Mouse (Mus musculus): ENCODE data around the gene Defb30. TPM values are rescaled to one million over a fixed set of nuclear protein-coding genes. Genes with fewer than 3 reads are reported as not detected.

Defb30 gene
- total and polyA plus RNA-seq, 2 experiments from 2014 or later, result not detected

- no peak overlapping the region for H3K9ac ChIP-seq (replicated peaks; ENCODE audit: low read depth, low read length)
- no peak for ATAC-seq (ENCODE audit: insufficient read depth, low read depth)
- no peak for TF ChIP-seq EP300 (IDR thresholded peaks at IDR 0.05; ENCODE audit: low read depth)
- no peak for TF ChIP-seq CTCF (IDR thresholded peaks at IDR 0.05; ENCODE audit: low read depth)
Observed at GRCm38 (mm10) chr14:63013082-63013481, 36.7 kb downstream of the Defb30 start.

DNA sequence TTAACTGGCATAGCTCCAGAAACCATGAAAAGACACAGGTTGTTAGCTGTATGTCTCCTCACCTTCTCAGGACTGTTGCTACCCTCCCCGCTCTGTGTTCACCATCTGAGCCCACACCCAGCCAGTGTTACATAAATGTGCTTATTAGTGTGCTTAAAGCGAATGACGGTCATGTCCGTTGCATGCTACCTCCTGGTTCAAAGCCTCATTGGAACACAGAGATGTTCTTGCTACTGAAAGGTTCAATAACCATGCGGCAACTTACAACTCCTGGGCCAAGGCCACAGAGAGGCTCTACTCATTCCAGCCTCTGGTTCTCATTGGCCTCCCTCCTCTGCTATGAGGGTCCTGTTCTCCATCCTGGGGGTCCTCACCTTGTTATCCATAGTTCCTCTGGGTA is 38.3 kb downstream of the Defb30 start, which contains the start of gene Defb43:
TSS of gene Defb43 (plus strand) at position 301 of the 400 bp plus-strand sequence.
- TF ChIP-seq EP300 (IDR thresholded peaks at IDR 0.05; ENCODE audit: low read depth), result no peak
- TF ChIP-seq CTCF (IDR thresholded peaks at IDR 0.05; ENCODE audit: low read depth), result no peak
- Histone ChIP-seq H3K9ac (replicated peaks; ENCODE audit: low read depth, low read length) (no peak within 1 kb of the TSS), H3K4me2 (ENCODE audit: low read depth, low read length) (no peak within 1 kb of the TSS), H3K4me1 (ENCODE audit: control insufficient read depth, insufficient read depth) (no peaks in the 10 kb centered on the region), H3K36me3 (replicated peaks; ENCODE audit: control insufficient read depth, insufficient read depth, low read length) (no peaks in the 10 kb centered on the region), H3K27ac (ENCODE audit: low read depth) (no peak within 1 kb of the TSS), H3K4me3 (ENCODE audit: low read depth, low read length) (no peak within 1 kb of the TSS), H3K9me3 (replicated peaks; ENCODE audit: control insufficient read depth, low read length) (no peaks in the 10 kb centered on the region), H3K27me3 (ENCODE audit: control insufficient read depth, insufficient read depth, low read length) (no peaks in the 10 kb centered on the region)
- DNase-seq (ENCODE audit: low spot score), result no peak
- ATAC-seq (ENCODE audit: insufficient read depth, low read depth), result no peak
- 89% methylated on average over 5 of the region's 5 CpGs for WGBS

More at GRCm38 (mm10) chr14:63013082-63013481, 36.7 kb downstream of the Defb30 start:
- DNase-seq (ENCODE audit: low spot score), result peak; percentile 23
- Histone ChIP-seq H3K27me3 (ENCODE audit: control insufficient read depth, insufficient read depth, low read length) (no peaks in the 10 kb centered on the region), H3K4me1 (ENCODE audit: control insufficient read depth, insufficient read depth) (no peaks in the 10 kb centered on the region), H3K4me2 (ENCODE audit: low read depth, low read length) (no peak overlapping the region), H3K4me3 (ENCODE audit: low read depth, low read length) (no peak overlapping the region), H3K27ac (ENCODE audit: low read depth) (no peak overlapping the region), H3K9me3 (replicated peaks; ENCODE audit: control insufficient read depth, low read length) (no peaks in the 10 kb centered on the region), H3K36me3 (replicated peaks; ENCODE audit: control insufficient read depth, insufficient read depth, low read length) (no peaks in the 10 kb centered on the region)
- WGBS, result 37% methylated on average over 4 of the region's 4 CpGs

DNA sequence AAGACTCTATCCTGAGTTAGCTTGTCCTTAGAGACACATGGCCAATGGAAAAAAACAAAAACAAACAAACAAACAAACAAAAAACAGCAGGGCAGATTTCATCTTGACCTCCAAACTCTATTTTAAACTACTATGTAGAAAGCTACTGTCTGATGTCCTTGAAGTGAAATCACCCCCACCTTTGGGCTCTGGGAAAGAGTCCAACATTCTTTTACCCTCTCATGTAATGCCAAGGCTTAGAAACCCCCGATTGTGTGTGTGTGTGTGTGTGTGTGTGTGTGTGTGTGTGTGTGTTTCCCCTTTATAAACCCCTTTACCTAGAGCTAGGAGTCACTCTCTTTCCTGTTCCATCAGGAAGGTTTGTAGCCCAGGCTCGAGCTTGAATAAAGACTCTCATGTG is 47.2 kb downstream of the Defb30 start:
- peak overlapping the region; percentile 87 for H3K27ac ChIP-seq (ENCODE audit: low read depth)
- H3K4me1 ChIP-seq (ENCODE audit: control insufficient read depth, insufficient read depth), result peaks cover 6% of the 10 kb centered on the region
- peak; percentile 77 for ATAC-seq (ENCODE audit: insufficient read depth, low read depth)
- no peaks in the 10 kb centered on the region for H3K36me3 ChIP-seq (replicated peaks; ENCODE audit: control insufficient read depth, insufficient read depth, low read length)
- H3K4me3 ChIP-seq (ENCODE audit: low read depth, low read length), result no peak overlapping the region
- peak; percentile 76 for DNase-seq (ENCODE audit: low spot score)
- 20% methylated on average over 2 of the region's 2 CpGs for WGBS
- TF ChIP-seq EP300 (IDR thresholded peaks at IDR 0.05; ENCODE audit: low read depth) (peak; percentile 71; the same call in 1 of the 2 replicates), CTCF (IDR thresholded peaks at IDR 0.05; ENCODE audit: low read depth) (no peak)
- no peak overlapping the region for H3K9ac ChIP-seq (replicated peaks; ENCODE audit: low read depth, low read length)
- no peaks in the 10 kb centered on the region for H3K27me3 ChIP-seq (ENCODE audit: control insufficient read depth, insufficient read depth, low read length)
- H3K9me3 ChIP-seq (replicated peaks; ENCODE audit: control insufficient read depth, low read length), result no peaks in the 10 kb centered on the region
- H3K4me2 ChIP-seq (ENCODE audit: low read depth, low read length), result no peak overlapping the region

DNA sequence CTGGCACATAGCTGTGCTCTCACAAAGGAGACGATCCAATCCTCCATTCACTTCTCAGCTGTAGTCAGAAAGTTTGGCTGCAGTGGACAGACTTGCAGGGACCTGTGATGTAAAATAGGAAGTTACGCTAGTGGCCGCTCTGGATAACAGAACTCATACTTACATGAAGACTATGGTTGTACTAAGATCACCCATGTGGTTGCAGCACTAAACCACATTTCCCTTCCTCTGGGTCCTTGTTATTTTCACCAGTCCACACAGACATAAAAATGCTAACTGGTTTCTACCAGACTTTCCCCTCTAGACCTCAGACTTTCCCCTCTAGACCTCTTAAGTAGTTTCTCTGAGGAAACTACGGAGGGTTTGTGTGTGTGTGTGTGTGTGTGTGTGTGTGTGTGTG is 50.8 kb downstream of the Defb30 start:
- Histone ChIP-seq H3K36me3 (replicated peaks; ENCODE audit: control insufficient read depth, insufficient read depth, low read length) (no peaks in the 10 kb centered on the region), H3K27me3 (ENCODE audit: control insufficient read depth, insufficient read depth, low read length) (no peaks in the 10 kb centered on the region), H3K9me3 (replicated peaks; ENCODE audit: control insufficient read depth, low read length) (no peaks in the 10 kb centered on the region), H3K4me2 (ENCODE audit: low read depth, low read length) (no peak overlapping the region), H3K9ac (replicated peaks; ENCODE audit: low read depth, low read length) (no peak overlapping the region), H3K27ac (ENCODE audit: low read depth) (no peak overlapping the region), H3K4me1 (ENCODE audit: control insufficient read depth, insufficient read depth) (peaks cover 6% of the 10 kb centered on the region), H3K4me3 (ENCODE audit: low read depth, low read length) (no peak overlapping the region)
- WGBS, result 83% methylated on average over 4 of the region's 4 CpGs
- no peak for ATAC-seq (ENCODE audit: insufficient read depth, low read depth)
- DNase-seq (ENCODE audit: low spot score), result no peak
- TF ChIP-seq CTCF (IDR thresholded peaks at IDR 0.05; ENCODE audit: low read depth), result no peak
- no peak for TF ChIP-seq EP300 (IDR thresholded peaks at IDR 0.05; ENCODE audit: low read depth)

DNA sequence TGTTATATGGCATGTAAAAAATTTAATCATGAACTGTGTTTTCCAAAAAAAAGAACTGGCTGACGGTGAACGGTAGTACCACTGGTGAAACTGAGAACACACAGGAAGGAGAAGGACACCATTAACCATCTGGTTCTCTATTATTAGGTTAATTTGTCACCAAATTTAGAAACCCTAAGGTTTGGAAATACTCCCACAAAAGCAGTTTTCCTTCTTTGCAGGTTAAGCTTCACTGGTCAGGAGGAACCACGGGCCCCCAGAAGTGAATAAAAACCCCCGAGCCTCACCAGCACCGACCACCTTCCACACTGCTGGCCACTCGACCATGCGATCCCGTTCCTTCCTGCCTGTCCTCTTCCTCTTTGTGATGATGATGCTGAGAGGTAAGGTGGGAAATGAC is 52.0 kb downstream of the Defb30 start, which contains the start of gene Defb47:
TSS of gene Defb47 (plus strand) at position 301 of the 400 bp plus-strand sequence.
- DNase-seq (ENCODE audit: low spot score), result no peak
- WGBS, result 76% methylated on average over 8 of the region's 8 CpGs
- Histone ChIP-seq H3K9ac (replicated peaks; ENCODE audit: low read depth, low read length) (no peak within 1 kb of the TSS), H3K36me3 (replicated peaks; ENCODE audit: control insufficient read depth, insufficient read depth, low read length) (no peaks in the 10 kb centered on the region), H3K4me1 (ENCODE audit: control insufficient read depth, insufficient read depth) (peaks cover 6% of the 10 kb centered on the region), H3K27me3 (ENCODE audit: control insufficient read depth, insufficient read depth, low read length) (no peaks in the 10 kb centered on the region), H3K4me2 (ENCODE audit: low read depth, low read length) (no peak within 1 kb of the TSS), H3K4me3 (ENCODE audit: low read depth, low read length) (no peak within 1 kb of the TSS), H3K9me3 (replicated peaks; ENCODE audit: control insufficient read depth, low read length) (no peaks in the 10 kb centered on the region), H3K27ac (ENCODE audit: low read depth) (no peak within 1 kb of the TSS)
- no peak for ATAC-seq (ENCODE audit: insufficient read depth, low read depth)
- no peak for TF ChIP-seq EP300 (IDR thresholded peaks at IDR 0.05; ENCODE audit: low read depth)
- TF ChIP-seq CTCF (IDR thresholded peaks at IDR 0.05; ENCODE audit: low read depth), result no peak
